Mouse (Mus musculus): Measurements from ENCODE around the gene Nppb. TPM values are rescaled to one million over a fixed set of nuclear protein-coding genes. Genes with fewer than 3 reads are reported as not detected.

Nppb gene
- polyA plus RNA-seq (2015; fragmentation: Nextera tagmentation; extraction: Ambion mirVana): not detected in 2 replicates

DNA sequence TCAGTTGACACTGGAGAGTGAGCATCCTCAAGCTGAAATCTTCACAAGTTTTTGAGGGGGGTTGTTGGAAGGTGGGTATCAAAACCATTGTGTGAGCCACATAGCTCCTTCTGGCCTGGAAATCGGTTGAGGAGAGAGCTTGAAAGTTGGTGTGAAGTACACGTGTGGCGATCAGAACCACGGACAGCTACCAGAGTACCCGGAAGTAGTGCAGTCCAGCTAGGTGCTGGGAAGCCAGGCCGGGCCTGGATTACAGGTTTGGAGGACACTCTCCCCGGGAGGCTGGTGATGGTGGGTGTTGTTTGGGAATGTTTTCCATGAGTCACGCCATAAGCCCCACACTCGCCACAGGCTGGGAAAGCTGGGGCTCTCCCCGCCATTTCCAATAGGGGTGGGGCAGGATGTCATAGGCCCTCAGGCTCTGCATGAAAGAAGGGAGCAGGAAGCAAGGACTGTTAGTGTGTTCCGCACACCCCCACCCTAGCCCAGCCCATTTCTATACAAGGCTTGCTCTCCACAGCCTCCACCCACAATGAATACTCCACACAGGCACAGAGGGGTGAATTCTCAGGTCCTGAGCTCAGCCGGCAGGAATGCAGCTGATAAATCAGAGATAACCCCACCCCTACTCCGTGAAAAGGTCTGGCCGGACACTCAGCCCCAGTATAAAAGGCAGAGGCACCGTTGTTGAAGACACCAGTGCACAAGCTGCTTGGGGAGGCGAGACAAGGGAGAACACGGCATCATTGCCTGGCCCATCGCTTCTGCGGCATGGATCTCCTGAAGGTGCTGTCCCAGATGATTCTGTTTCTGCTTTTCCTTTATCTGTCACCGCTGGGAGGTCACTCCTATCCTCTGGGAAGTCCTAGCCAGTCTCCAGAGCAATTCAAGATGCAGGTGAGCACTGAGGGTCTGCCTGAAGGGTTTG, at the start of gene Nppb:
Gene Nppb (plus strand): TSS at position 584 of the 928 bp plus-strand sequence.
- ATAC-seq: no peak
- H3K4me2 ChIP-seq (ENCODE audit: low read depth, low read length): no peak within 1 kb of the TSS

DNA sequence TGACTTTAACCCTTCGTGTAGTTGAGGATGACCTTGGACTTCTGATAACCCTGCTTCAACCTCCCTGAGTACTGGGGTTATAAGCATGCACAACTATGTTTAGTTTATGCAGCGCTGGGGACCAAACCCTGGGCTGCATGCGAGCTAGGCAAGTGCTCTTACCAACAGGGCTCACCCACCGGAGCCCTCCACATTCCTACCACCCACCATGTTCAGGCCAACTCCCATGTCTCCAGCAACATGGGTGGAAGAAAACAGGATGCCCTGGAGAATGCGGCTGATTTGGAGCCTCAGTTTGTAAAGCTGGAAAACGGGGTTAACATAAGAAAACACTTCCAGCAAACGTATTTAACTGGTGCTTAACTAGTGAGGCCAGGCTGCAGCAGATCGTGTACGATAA, 49.7 kb upstream of the Nppb start:
- WGBS (ENCODE audit: insufficient replicate concordance): 19% methylated on average over 9 of the region's 9 CpGs
- H3K27ac ChIP-seq (ENCODE audit: low read depth): peak overlapping the region; percentile 81; the same call in 1 of the 2 replicates

More for the DNA sequence above, at the start of gene Nppb:
- Histone ChIP-seq H3K4me3 (ENCODE audit: low read depth, low read length) (no peak within 1 kb of the TSS), H3K36me3 (replicated peaks; ENCODE audit: insufficient read depth, low read length) (no peaks in the 10 kb centered on the region), H3K27ac (ENCODE audit: low read depth) (no peak within 1 kb of the TSS), H3K27me3 (ENCODE audit: insufficient read depth, low read length) (no peaks in the 10 kb centered on the region), H3K9ac (replicated peaks) (no peak within 1 kb of the TSS), H3K4me1 (ENCODE audit: insufficient read depth) (no peaks in the 10 kb centered on the region), H3K9me3 (ENCODE audit: low read length) (no peaks in the 10 kb centered on the region)
- 23% methylated on average over 20 of the region's 20 CpGs for WGBS (ENCODE audit: insufficient replicate concordance)
- peak; percentile 50 for DNase-seq
- TF ChIP-seq EP300 (IDR thresholded peaks at IDR 0.05; ENCODE audit: low read depth) (no peak), CTCF (IDR thresholded peaks at IDR 0.05; ENCODE audit: low read depth) (no peak)

DNA sequence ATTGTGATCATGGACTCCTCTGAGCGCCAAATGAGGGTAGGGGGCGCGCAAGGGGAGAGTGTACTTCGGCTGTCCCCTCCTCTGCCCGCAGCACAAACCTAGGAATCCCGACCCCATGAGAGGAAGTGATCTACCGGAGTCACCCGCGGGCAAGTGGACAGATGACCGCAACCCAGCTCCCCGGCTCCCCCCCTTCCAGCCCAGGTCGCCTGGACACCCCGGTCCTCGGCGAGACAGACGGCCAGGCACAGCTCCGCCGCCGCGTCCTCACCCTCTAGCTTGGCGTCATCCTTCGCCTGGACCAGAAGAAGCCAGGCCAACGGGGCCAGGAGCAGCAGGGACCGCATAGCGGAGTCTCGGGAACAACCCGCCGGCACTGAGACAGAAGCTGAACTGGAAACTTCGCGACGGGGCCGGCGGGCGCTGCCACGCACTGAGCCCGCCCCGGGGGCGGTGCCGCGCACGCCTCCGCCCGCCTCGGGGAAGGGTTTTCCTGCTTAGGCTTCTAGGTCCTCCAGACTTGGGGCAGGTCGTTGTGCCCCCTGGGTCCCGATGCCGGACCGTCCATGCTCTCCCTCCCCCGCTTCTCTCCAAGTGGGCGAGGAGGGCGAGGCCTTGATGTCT, 49.1 kb upstream of the Nppb start, which contains the start of gene Plod1:
Gene Plod1 (minus strand): TSS at position 437 of the 624 bp plus-strand sequence.
- Histone ChIP-seq H3K9me3 (ENCODE audit: low read length) (no peaks in the 10 kb centered on the region), H3K36me3 (replicated peaks; ENCODE audit: insufficient read depth, low read length) (no peaks in the 10 kb centered on the region), H3K27ac (ENCODE audit: low read depth) (peak within 1 kb of the TSS; percentile 81), H3K9ac (replicated peaks) (peak within 1 kb of the TSS; percentile 80), H3K27me3 (ENCODE audit: insufficient read depth, low read length) (no peaks in the 10 kb centered on the region), H3K4me2 (ENCODE audit: low read depth, low read length) (peak within 1 kb of the TSS; percentile 89), H3K4me3 (ENCODE audit: low read depth, low read length) (peak within 1 kb of the TSS; percentile 81), H3K4me1 (ENCODE audit: insufficient read depth) (peaks cover 37% of the 10 kb centered on the region)
- DNase-seq (peak; percentile 83), ATAC-seq (peak; percentile 45)
- under 1% methylated on average over 50 of the region's 51 CpGs for WGBS (ENCODE audit: insufficient replicate concordance)
- no peak for TF ChIP-seq CTCF (IDR thresholded peaks at IDR 0.05; ENCODE audit: low read depth)
- no peak for TF ChIP-seq EP300 (IDR thresholded peaks at IDR 0.05; ENCODE audit: low read depth)

More for the DNA sequence above, 49.7 kb upstream of the Nppb start:
- peak overlapping the region; percentile 89 for H3K4me2 ChIP-seq (ENCODE audit: low read depth, low read length)
- no peaks in the 10 kb centered on the region for H3K9me3 ChIP-seq (ENCODE audit: low read length)
- H3K4me3 ChIP-seq (ENCODE audit: low read depth, low read length): peak overlapping the region; percentile 81
- H3K36me3 ChIP-seq (replicated peaks; ENCODE audit: insufficient read depth, low read length): 0 out of 2 replicates have a peak, but pooled peaks cover 2% of the 10 kb centered on the region
- no peak for DNase-seq
- H3K9ac ChIP-seq (replicated peaks): peak overlapping the region; percentile 80
- TF ChIP-seq EP300 (IDR thresholded peaks at IDR 0.05; ENCODE audit: low read depth): no peak
- no peak for TF ChIP-seq CTCF (IDR thresholded peaks at IDR 0.05; ENCODE audit: low read depth)
- ATAC-seq: no peak
- peaks cover 35% of the 10 kb centered on the region for H3K4me1 ChIP-seq (ENCODE audit: insufficient read depth)
- H3K27me3 ChIP-seq (ENCODE audit: insufficient read depth, low read length): no peaks in the 10 kb centered on the region

DNA sequence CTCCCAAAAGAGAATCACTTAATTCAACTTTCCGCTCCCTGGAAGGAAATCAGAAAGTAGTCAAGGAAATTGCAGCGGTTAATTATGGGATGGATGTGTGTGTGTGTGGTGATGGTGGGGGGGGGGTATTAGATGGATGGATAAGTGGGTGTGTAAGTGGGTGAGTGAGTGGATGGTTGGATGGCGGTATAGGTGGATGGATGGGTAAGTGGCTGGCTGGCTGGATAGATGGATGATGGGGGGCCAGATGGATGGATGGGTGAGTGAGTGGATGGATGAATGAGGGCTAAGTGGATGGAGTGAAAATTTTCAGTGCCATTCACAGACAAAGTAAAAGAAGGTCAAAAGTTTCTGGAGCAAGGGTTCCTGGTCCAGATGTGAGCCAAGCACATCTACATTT, 48.6 kb upstream of the Nppb start:
- no peak for TF ChIP-seq EP300 (IDR thresholded peaks at IDR 0.05; ENCODE audit: low read depth)
- no peak for TF ChIP-seq CTCF (IDR thresholded peaks at IDR 0.05; ENCODE audit: low read depth)
- peak overlapping the region; percentile 81; the same call in 1 of the 2 replicates for H3K27ac ChIP-seq (ENCODE audit: low read depth)
- peak overlapping the region; percentile 89 for H3K4me2 ChIP-seq (ENCODE audit: low read depth, low read length)
- H3K9ac ChIP-seq (replicated peaks): peak overlapping the region; percentile 80
- no peaks in the 10 kb centered on the region for H3K27me3 ChIP-seq (ENCODE audit: insufficient read depth, low read length)
- no peaks in the 10 kb centered on the region for H3K36me3 ChIP-seq (replicated peaks; ENCODE audit: insufficient read depth, low read length)
- DNase-seq (no peak), ATAC-seq (no peak)
- 50% methylated on average over 3 of the region's 3 CpGs for WGBS (ENCODE audit: insufficient replicate concordance)
- no peaks in the 10 kb centered on the region for H3K9me3 ChIP-seq (ENCODE audit: low read length)
- peaks cover 43% of the 10 kb centered on the region for H3K4me1 ChIP-seq (ENCODE audit: insufficient read depth)
- H3K4me3 ChIP-seq (ENCODE audit: low read depth, low read length): peak overlapping the region; percentile 81

DNA sequence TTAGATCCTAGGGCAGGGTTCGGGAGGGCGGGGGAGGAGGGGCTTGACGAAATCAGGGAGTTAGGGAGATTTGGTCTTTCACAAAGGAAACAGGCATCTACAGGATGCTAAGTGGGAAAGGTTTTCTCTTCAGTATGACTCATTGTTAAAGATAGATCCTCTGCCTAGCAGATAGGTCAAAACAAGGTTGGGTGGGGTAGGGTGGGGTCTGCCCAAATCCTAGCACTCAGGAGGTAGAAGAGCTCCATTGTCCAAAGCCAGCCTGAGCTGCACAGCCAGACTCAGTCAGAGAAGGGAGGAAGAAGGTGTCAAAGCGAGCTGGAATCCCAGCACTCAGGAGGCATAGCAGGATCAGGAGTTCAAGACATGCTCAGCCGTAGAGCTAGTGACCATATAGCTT, 48.1 kb upstream of the Nppb start:
- Histone ChIP-seq H3K4me3 (ENCODE audit: low read depth, low read length) (no peak overlapping the region), H3K4me1 (ENCODE audit: insufficient read depth) (peaks cover 48% of the 10 kb centered on the region), H3K9ac (replicated peaks) (no peak overlapping the region), H3K27me3 (ENCODE audit: insufficient read depth, low read length) (no peaks in the 10 kb centered on the region), H3K9me3 (ENCODE audit: low read length) (no peaks in the 10 kb centered on the region), H3K36me3 (replicated peaks; ENCODE audit: insufficient read depth, low read length) (no peaks in the 10 kb centered on the region), H3K27ac (ENCODE audit: low read depth) (0 out of 2 replicates have a peak overlapping the region, but pooled peaks have one; percentile 81), H3K4me2 (ENCODE audit: low read depth, low read length) (no peak overlapping the region)
- DNase-seq (no peak), ATAC-seq (no peak)
- 68% methylated on average over 5 of the region's 5 CpGs for WGBS (ENCODE audit: insufficient replicate concordance)
- TF ChIP-seq EP300 (IDR thresholded peaks at IDR 0.05; ENCODE audit: low read depth) (no peak), CTCF (IDR thresholded peaks at IDR 0.05; ENCODE audit: low read depth) (no peak)
